Mouse (Mus musculus): ENCODE data around the gene Cfap97d1. TPM values are rescaled to one million over a fixed set of nuclear protein-coding genes. Genes with fewer than 3 reads are reported as not detected.

Cfap97d1 gene
- not detected in 2 replicates for polyA plus RNA-seq (2015; fragmentation: Nextera tagmentation; extraction: Ambion mirVana)

- peak; percentile 87 for ATAC-seq
- Histone ChIP-seq H3K4me3 (ENCODE audit: low read depth, low read length) (peak within 1 kb of the TSS; percentile 51), H3K4me1 (replicated peaks; ENCODE audit: control insufficient read depth, insufficient read depth, low read length) (peaks cover 5% of the 10 kb centered on the region; the same call in 1 of the 2 replicates), H3K27me3 (replicated peaks; ENCODE audit: control insufficient read depth, insufficient read depth, low read length) (no peaks in the 10 kb centered on the region), H3K9me3 (ENCODE audit: control insufficient read depth) (no peaks in the 10 kb centered on the region), H3K4me2 (replicated peaks; ENCODE audit: low read depth) (peak within 1 kb of the TSS; percentile 92), H3K9ac (ENCODE audit: low read depth, low read length) (peak within 1 kb of the TSS; percentile 74), H3K27ac (ENCODE audit: low read depth, low read length) (peak within 1 kb of the TSS; percentile 80), H3K36me3 (ENCODE audit: control insufficient read depth, insufficient read depth) (peaks cover 19% of the 10 kb centered on the region; the same call in 1 of the 2 replicates)
- under 1% methylated on average over 67 of the region's 71 CpGs for WGBS
- no peak for TF ChIP-seq CTCF (IDR thresholded peaks at IDR 0.05; ENCODE audit: low read depth)
Observed at GRCm38 (mm10) chr11:101984054-101985025, at the start of gene Cfap97d1. Gene Cfap97d1, plus strand, starts transcription at chr11:101984279.

- no peak for ATAC-seq
- 39% methylated on average over 3 of the region's 3 CpGs for WGBS
- Histone ChIP-seq H3K4me1 (replicated peaks; ENCODE audit: control insufficient read depth, insufficient read depth, low read length) (0 out of 2 replicates have a peak, but pooled peaks cover 4% of the 10 kb centered on the region), H3K36me3 (ENCODE audit: control insufficient read depth, insufficient read depth) (no peaks in the 10 kb centered on the region), H3K9me3 (ENCODE audit: control insufficient read depth) (no peaks in the 10 kb centered on the region), H3K9ac (ENCODE audit: low read depth, low read length) (no peak overlapping the region), H3K4me3 (ENCODE audit: low read depth, low read length) (no peak overlapping the region), H3K27ac (ENCODE audit: low read depth, low read length) (no peak overlapping the region), H3K27me3 (replicated peaks; ENCODE audit: control insufficient read depth, insufficient read depth, low read length) (peaks cover 4% of the 10 kb centered on the region), H3K4me2 (replicated peaks; ENCODE audit: low read depth) (no peak overlapping the region)
- TF ChIP-seq CTCF (IDR thresholded peaks at IDR 0.05; ENCODE audit: low read depth) = no peak
Observed at GRCm38 (mm10) chr11:101935743-101936142, 48.3 kb upstream of the Cfap97d1 start.

GRCm38 (mm10) chr11:101936421-101936820 lies 47.7 kb upstream of the Cfap97d1 start:
- H3K4me2 ChIP-seq (replicated peaks; ENCODE audit: low read depth) = no peak overlapping the region
- 48% methylated on average over 7 of the region's 7 CpGs for WGBS
- ATAC-seq = no peak; the same call in 1 of the 2 replicates

DNA sequence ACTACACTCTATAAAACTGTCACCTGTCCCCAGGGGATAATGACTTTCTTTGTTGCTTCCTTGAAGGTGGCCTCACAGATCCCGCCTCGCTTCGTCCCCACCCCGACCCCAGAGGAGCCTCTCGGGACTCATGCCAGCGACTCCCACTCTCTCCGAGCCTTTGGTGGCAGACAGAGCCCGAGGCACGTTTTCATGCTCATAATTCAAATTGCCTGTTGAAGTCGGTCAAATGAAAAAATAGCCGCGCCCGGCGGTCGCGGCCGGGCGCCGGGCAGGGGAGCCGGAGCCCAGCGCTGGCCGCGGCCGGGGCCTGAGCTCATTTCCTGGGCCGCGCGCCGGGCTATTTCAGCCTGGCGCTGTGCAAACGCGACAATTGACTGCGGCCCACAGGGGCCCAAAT lies 47.0 kb upstream of the Cfap97d1 start:
- Histone ChIP-seq H3K27ac (ENCODE audit: low read depth, low read length) (no peak overlapping the region), H3K9me3 (ENCODE audit: control insufficient read depth) (no peaks in the 10 kb centered on the region), H3K27me3 (replicated peaks; ENCODE audit: control insufficient read depth, insufficient read depth, low read length) (peaks cover 4% of the 10 kb centered on the region), H3K4me1 (replicated peaks; ENCODE audit: control insufficient read depth, insufficient read depth, low read length) (0 out of 2 replicates have a peak, but pooled peaks cover 4% of the 10 kb centered on the region), H3K4me3 (ENCODE audit: low read depth, low read length) (peak overlapping the region; percentile 39), H3K36me3 (ENCODE audit: control insufficient read depth, insufficient read depth) (no peaks in the 10 kb centered on the region), H3K4me2 (replicated peaks; ENCODE audit: low read depth) (peak overlapping the region; percentile 77), H3K9ac (ENCODE audit: low read depth, low read length) (0 out of 2 replicates have a peak overlapping the region, but pooled peaks have one; percentile 7)
- no peak for TF ChIP-seq CTCF (IDR thresholded peaks at IDR 0.05; ENCODE audit: low read depth)
- ATAC-seq = 0 out of 2 replicates have a peak, but pooled peaks have one; percentile 36
- 1% methylated on average over 32 of the region's 32 CpGs for WGBS

More at GRCm38 (mm10) chr11:101936421-101936820, 47.7 kb upstream of the Cfap97d1 start:
- no peak overlapping the region for H3K27ac ChIP-seq (ENCODE audit: low read depth, low read length)
- H3K4me3 ChIP-seq (ENCODE audit: low read depth, low read length) = no peak overlapping the region
- TF ChIP-seq CTCF (IDR thresholded peaks at IDR 0.05; ENCODE audit: low read depth) = no peak
- no peaks in the 10 kb centered on the region for H3K36me3 ChIP-seq (ENCODE audit: control insufficient read depth, insufficient read depth)
- H3K27me3 ChIP-seq (replicated peaks; ENCODE audit: control insufficient read depth, insufficient read depth, low read length) = peaks cover 4% of the 10 kb centered on the region
- no peak overlapping the region for H3K9ac ChIP-seq (ENCODE audit: low read depth, low read length)
- H3K4me1 ChIP-seq (replicated peaks; ENCODE audit: control insufficient read depth, insufficient read depth, low read length) = 0 out of 2 replicates have a peak, but pooled peaks cover 4% of the 10 kb centered on the region
- no peaks in the 10 kb centered on the region for H3K9me3 ChIP-seq (ENCODE audit: control insufficient read depth)

- 45% methylated on average over 3 of the region's 3 CpGs for WGBS
- H3K9me3 ChIP-seq (ENCODE audit: control insufficient read depth) = no peaks in the 10 kb centered on the region
- no peaks in the 10 kb centered on the region for H3K4me1 ChIP-seq (replicated peaks; ENCODE audit: control insufficient read depth, insufficient read depth, low read length)
- no peaks in the 10 kb centered on the region for H3K36me3 ChIP-seq (ENCODE audit: control insufficient read depth, insufficient read depth)
- TF ChIP-seq CTCF (IDR thresholded peaks at IDR 0.05; ENCODE audit: low read depth) = no peak
- no peak overlapping the region for H3K4me3 ChIP-seq (ENCODE audit: low read depth, low read length)
- no peak overlapping the region for H3K9ac ChIP-seq (ENCODE audit: low read depth, low read length)
- H3K27me3 ChIP-seq (replicated peaks; ENCODE audit: control insufficient read depth, insufficient read depth, low read length) = peaks cover 4% of the 10 kb centered on the region
- no peak overlapping the region for H3K27ac ChIP-seq (ENCODE audit: low read depth, low read length)
- H3K4me2 ChIP-seq (replicated peaks; ENCODE audit: low read depth) = no peak overlapping the region
- ATAC-seq = no peak
Observed at GRCm38 (mm10) chr11:101943055-101943454, 41.0 kb upstream of the Cfap97d1 start.

- Histone ChIP-seq H3K9me3 (ENCODE audit: control insufficient read depth) (no peaks in the 10 kb centered on the region), H3K4me2 (replicated peaks; ENCODE audit: low read depth) (no peak overlapping the region), H3K27me3 (replicated peaks; ENCODE audit: control insufficient read depth, insufficient read depth, low read length) (no peaks in the 10 kb centered on the region), H3K4me1 (replicated peaks; ENCODE audit: control insufficient read depth, insufficient read depth, low read length) (no peaks in the 10 kb centered on the region), H3K9ac (ENCODE audit: low read depth, low read length) (no peak overlapping the region), H3K4me3 (ENCODE audit: low read depth, low read length) (no peak overlapping the region), H3K27ac (ENCODE audit: low read depth, low read length) (no peak overlapping the region), H3K36me3 (ENCODE audit: control insufficient read depth, insufficient read depth) (no peaks in the 10 kb centered on the region)
- TF ChIP-seq CTCF (IDR thresholded peaks at IDR 0.05; ENCODE audit: low read depth) = peak; percentile 39
- WGBS = 32% methylated on average over 5 of the region's 5 CpGs
- no peak for ATAC-seq
Observed at GRCm38 (mm10) chr11:101946525-101946924, 37.6 kb upstream of the Cfap97d1 start.

Data from intestine, postnatal 0 days (tissue).